Mouse (Mus musculus) ES-E14 (cell line): ENCODE data around the gene Gltpd2.

Source experiments
- CHD2 ChIP-seq: IDR thresholded peaks from 2 replicates; pipeline ENCODE4 v1.6.1; 2014; ENCODE audit warnings: mild to moderate bottlenecking, low read depth, low read length, inconsistent platforms
- HCFC1 ChIP-seq: IDR thresholded peaks from 2 replicates; pipeline ENCODE4 v1.6.1; 2012; ENCODE audit warnings: low read length, inconsistent platforms, borderline replicate concordance; ENCODE audit not compliant: insufficient read depth
- MAFK ChIP-seq: IDR thresholded peaks from 2 replicates; pipeline ENCODE4 v1.6.1; 2014; ENCODE audit warnings: mild to moderate bottlenecking, low read depth, low read length, inconsistent platforms; ENCODE audit not compliant: insufficient read depth
- ZC3H11A ChIP-seq: IDR thresholded peaks from 2 replicates; pipeline ENCODE4 v1.6.1; 2012; ENCODE audit warnings: low read depth, mild to moderate bottlenecking, inconsistent platforms, low read length, borderline replicate concordance
- ZNF384 ChIP-seq: IDR thresholded peaks from 2 replicates; pipeline ENCODE4 v1.6.1; 2012; ENCODE audit warnings: low read depth, low read length, inconsistent platforms

DNA sequence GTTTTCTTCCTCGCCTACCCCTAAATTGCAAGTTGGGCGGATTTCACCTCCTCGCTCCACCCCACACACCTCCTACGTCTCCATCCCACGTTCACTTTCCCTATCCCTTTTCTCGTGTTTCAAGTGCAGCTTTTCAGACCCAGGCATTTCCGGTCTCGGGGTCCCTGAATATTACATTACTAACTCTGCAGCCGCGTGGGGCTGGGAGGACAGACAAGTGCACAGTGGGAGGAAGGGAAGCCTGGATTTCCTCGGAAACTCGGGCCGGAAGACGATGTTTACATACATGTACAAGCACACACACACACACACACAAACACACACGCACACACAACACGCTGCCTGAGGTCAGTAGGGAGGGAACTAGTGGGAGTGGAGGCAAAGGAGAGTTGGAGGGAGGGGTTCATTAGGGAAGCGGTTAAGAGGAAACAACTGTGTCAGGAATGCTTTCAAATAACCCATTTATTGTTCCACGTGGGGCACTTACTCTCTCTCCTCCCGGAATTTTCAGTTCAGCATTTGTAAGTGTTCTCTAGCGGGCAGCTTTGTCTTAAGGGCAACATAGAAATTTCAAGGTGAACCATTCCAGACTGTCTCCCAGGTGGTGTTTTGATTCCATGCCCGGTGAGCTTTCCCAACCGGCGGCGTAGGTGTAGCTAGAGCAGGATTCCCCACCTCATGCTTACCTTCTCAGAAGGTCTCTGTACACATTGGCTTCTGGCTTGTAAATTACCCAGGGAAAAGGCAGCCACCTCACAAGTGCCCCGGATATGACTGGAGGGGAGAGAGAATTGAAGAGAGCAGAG lies 44.7 kb downstream of the Gltpd2 start:
- TF ChIP-seq HCFC1 (no peak; the same call in 1 of the 2 replicates), MAFK (no peak), CHD2 (no peak), ZNF384 (no peak), ZC3H11A (no peak)
